Mouse (Mus musculus) left cerebral cortex, postnatal 25 days (tissue): ENCODE measurements around the gene Nlrc5. TPM values are rescaled to one million over a fixed set of nuclear protein-coding genes. Genes with fewer than 3 reads are reported as not detected.
A peak's percentile ranks its signal among the peaks of the same experiment; 100 is the strongest.

Source experiments
- DNase-seq, 2 experiments: peaks; one replicate each; pipeline ENCODE4 v3.0.0; 2022; ENCODE audit warnings: low spot score in 2 of 2, mixed read lengths in 1 of 2
- intact Hi-C: fragments of 180-260 bp; cut with DNase I; formaldehyde crosslinking; loops from one replicate; pipeline ENCODE4 v1.15.1; 2025
- total RNA-seq, 2 experiments: library from RNA; stranded (reverse); gene quantifications; 2 replicates each; pipeline ENCODE4 v1.2.3; 2021

The Nlrc5 gene
- total RNA-seq, 2 experiments from 2014 or later = 0.21 to 0.71 TPM

- intact Hi-C loops = no loop called here
- no peak for DNase-seq
These were observed 19.8 kb downstream of the Nlrc5 start for GRCm38 (mm10) chr8:94453868-94454488.

GRCm38 (mm10) chr8:94454905-94455304 is 20.7 kb downstream of the Nlrc5 start:
- DNase-seq = no peak

GRCm38 (mm10) chr8:94456071-94456470 is 21.9 kb downstream of the Nlrc5 start:
- intact Hi-C loops = no loop called here

More at GRCm38 (mm10) chr8:94454905-94455304, 20.7 kb downstream of the Nlrc5 start:
- intact Hi-C loops = no loop called here

GRCm38 (mm10) chr8:94458567-94458966 is 24.4 kb downstream of the Nlrc5 start:
- no peak for DNase-seq
- intact Hi-C loops = no loop called here

More at GRCm38 (mm10) chr8:94456071-94456470, 21.9 kb downstream of the Nlrc5 start:
- DNase-seq = no peak

- intact Hi-C loops = no loop called here
- DNase-seq = no peak
These were observed 35.5 kb downstream of the Nlrc5 start for GRCm38 (mm10) chr8:94469656-94470055.

- intact Hi-C loops = no loop called here
- no peak for DNase-seq
These were observed 36.6 kb downstream of the Nlrc5 start for GRCm38 (mm10) chr8:94470794-94471193.

GRCm38 (mm10) chr8:94471281-94471680 is 37.1 kb downstream of the Nlrc5 start:
- no peak for DNase-seq
- intact Hi-C loops = no loop called here

- DNase-seq = no peak
- intact Hi-C loops = no loop called here
These were observed 38.6 kb downstream of the Nlrc5 start for GRCm38 (mm10) chr8:94472741-94473140.

GRCm38 (mm10) chr8:94473431-94473830 is 39.3 kb downstream of the Nlrc5 start:
- intact Hi-C loops = no loop called here
- DNase-seq = no peak

- intact Hi-C loops = no loop called here
These were observed 41.6 kb downstream of the Nlrc5 start for GRCm38 (mm10) chr8:94475786-94476185.

GRCm38 (mm10) chr8:94476846-94477245 is 42.7 kb downstream of the Nlrc5 start:
- intact Hi-C loops = no loop called here
- no peak for DNase-seq

More at GRCm38 (mm10) chr8:94475786-94476185, 41.6 kb downstream of the Nlrc5 start:
- no peak for DNase-seq

- no peak for DNase-seq
- intact Hi-C loops = no loop called here
These were observed 47.9 kb downstream of the Nlrc5 start for GRCm38 (mm10) chr8:94482051-94482450.

GRCm38 (mm10) chr8:94485288-94485687 is 51.1 kb downstream of the Nlrc5 start:
- intact Hi-C loops = no loop called here
- DNase-seq = no peak

- DNase-seq = peak in 1 of 2 experiments; percentile 31
- intact Hi-C loops = no loop called here
These were observed 51.7 kb downstream of the Nlrc5 start for GRCm38 (mm10) chr8:94485882-94486281.

- DNase-seq = no peak
- intact Hi-C loops = no loop called here
These were observed 53.9 kb downstream of the Nlrc5 start for GRCm38 (mm10) chr8:94488016-94488415.

- intact Hi-C loops = no loop called here
- DNase-seq = no peak
These were observed 55.8 kb downstream of the Nlrc5 start for GRCm38 (mm10) chr8:94489809-94490483.

- intact Hi-C loops = loop anchor here (1.0 to 2.0 kb wide), 3 partner anchors 92 to 211 kb away; no protein-coding TSS in a partner anchor
- peak; percentile 80 to 93 for DNase-seq
These were observed 58.0 kb downstream of the Nlrc5 start for GRCm38 (mm10) chr8:94492021-94492681.

- intact Hi-C loops = loop anchor here (2.0 kb wide), 2 partner anchors 162 to 210 kb away; no protein-coding TSS in a partner anchor
- DNase-seq = no peak
These were observed 59.1 kb downstream of the Nlrc5 start for GRCm38 (mm10) chr8:94493240-94493639.

GRCm38 (mm10) chr8:94515430-94516208 is 81.5 kb downstream of the Nlrc5 start:
- intact Hi-C loops = no loop called here
- no peak for DNase-seq

- intact Hi-C loops = no loop called here
- no peak for DNase-seq
These were observed 82.0 kb downstream of the Nlrc5 start for GRCm38 (mm10) chr8:94516209-94516593.
